In genomic region chr9:98289665-98290064, GRCm38 (mm10) we compare ENCODE assay signal across 16 mouse cellular contexts. TPM values are rescaled to one million over a fixed set of nuclear protein-coding genes. Genes with fewer than 3 reads are reported as not detected.
DNase-seq lines count a peak whose midpoint lies in the region; ATAC-seq lines count a peak whose summit lies in the region.
"Had no signal": no experiment of that assay in that cellular context is flagged by ENCODE, and none has a peak within 500 bp of the region (broad histone marks: within the 10 kb centered on the region; RNA-seq: fewer than 3 reads in every experiment).

No protein-coding gene starts in this region.

- ATAC-seq in frontal cortex, adult (ENCODE audit: low TSS enrichment), result peak; percentile 52
- ATAC-seq: activated CD4-positive, CD25-positive, alpha-beta regulatory T cell, adult 4 months; CD4-positive, CD25-positive, alpha-beta regulatory T cell, adult 4 months; Patski had no signal

- DNase-seq in frontal cortex, adult 2 months (ENCODE audit: extremely low spot score in 1 of 2, low spot score in 1 of 2), result no peak
- DNase-seq: adrenal gland, adult 2 months; adrenal gland, adult 8-10 months; adrenal gland, postnatal 10 days; adrenal gland, postnatal 14 days; adrenal gland, postnatal 25 days; adrenal gland, postnatal 36 days; B cell, adult 2 months; cerebellum, adult 11 months; cerebellum, adult 11-12 months; cerebellum, adult 18-20 months; cerebellum, adult 2 months had no signal

RNA-seq across cellular contexts. Expression of gene Nmnat3, which starts 2.4 kb away (rescaled TPM):
- polyA plus RNA-seq in frontal cortex, adult 2 months (2012; rRNA removed), result 3.3 and 3.7 TPM in 2 replicates
